Mouse (Mus musculus): ENCODE measurements around the gene Emsy. TPM values are rescaled to one million over a fixed set of nuclear protein-coding genes. Genes with fewer than 3 reads are reported as not detected.

The Emsy gene
- total RNA-seq, 2 experiments from 2014 or later, result 14.2 to 18.5 TPM

DNA sequence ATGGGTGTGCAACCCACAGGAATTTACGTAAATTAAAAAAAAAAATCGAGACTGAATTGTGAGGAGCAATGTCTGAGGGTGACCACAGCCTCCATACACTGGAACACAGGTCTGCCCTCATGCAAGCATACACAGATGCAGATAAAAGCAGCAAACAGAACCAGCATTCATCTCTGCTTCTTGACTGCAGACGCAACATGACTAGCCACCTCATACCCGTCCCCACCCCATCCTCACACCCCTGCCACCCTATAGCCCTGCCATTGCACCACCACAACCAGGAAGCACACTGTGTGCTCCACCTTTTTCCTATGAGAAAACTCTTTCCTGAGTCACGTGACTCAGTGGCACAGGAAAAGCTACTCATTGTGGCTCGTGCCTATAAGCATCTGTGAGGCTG, 76.9 kb downstream of the Emsy start:
- DNase-seq (ENCODE audit: low spot score), result no peak

DNA sequence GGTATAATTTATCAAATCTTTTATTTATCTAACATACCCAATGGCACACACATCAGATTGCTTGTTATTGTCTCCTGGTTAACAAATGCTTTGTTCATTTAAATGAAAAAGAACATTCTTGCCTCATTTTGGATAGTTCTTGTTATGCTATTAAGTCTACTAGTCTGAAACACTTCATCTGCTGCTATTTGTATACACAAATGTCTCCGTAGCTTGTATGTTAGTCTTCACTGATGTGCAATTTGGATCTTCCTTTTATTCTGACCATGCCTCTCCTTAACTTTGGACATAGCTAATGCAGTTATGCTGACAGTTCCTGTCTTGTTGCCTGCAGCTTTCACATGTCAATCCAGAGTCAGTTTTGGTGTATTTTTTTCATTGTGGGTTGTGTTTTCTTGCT, 79.1 kb downstream of the Emsy start:
- DNase-seq (ENCODE audit: low spot score), result no peak

DNA sequence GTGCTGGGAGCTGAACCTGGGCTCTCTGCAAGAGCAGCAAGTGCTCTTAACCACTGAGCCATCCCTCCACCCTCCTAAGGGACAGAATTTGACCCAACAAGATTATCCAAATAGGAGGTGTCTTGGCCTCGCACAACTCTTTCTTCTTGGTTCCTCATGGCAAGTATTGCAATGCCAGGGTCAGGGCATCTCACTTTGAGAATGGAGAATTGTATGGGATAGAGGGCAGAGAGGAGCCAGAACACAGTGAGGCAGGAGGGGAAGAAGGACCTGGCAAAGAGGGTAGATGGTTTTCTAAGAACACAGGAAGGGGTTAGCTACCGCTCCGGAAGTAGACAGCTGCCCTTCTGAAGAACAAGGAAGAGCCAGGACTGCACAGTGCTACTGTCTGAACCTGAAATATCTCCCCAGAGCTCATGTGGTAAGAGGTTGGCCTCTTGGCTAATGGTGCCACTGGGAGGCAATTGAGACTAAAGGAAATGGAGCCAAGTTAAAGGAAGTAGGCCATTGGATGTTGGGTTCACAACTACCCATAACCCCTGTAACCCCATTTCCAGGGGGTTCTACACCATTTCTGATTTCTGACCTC, 80.8 kb downstream of the Emsy start:
- DNase-seq (ENCODE audit: low spot score), result no peak

DNA sequence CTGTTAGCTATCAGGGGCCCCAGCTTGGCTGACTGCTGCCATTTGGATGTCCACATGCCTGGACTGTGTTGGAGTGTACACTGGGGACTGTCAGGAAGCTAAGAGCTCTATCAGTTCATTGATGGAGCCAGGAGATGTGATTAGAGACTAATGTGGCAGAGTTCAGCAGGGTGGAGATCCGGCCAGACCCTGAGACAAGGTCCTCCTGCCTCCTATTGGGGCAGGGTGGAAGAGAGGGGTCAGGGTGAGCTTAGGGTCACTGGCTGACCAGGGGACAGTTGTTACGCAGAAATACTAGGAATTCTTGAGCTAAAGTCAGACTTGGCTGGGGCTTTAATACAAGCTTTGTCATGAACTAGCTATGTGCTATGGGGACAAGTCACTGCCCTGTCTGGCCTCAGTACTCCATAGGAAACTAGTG, 81.8 kb downstream of the Emsy start:
- peak; percentile 19 for DNase-seq (ENCODE audit: low spot score)

DNA sequence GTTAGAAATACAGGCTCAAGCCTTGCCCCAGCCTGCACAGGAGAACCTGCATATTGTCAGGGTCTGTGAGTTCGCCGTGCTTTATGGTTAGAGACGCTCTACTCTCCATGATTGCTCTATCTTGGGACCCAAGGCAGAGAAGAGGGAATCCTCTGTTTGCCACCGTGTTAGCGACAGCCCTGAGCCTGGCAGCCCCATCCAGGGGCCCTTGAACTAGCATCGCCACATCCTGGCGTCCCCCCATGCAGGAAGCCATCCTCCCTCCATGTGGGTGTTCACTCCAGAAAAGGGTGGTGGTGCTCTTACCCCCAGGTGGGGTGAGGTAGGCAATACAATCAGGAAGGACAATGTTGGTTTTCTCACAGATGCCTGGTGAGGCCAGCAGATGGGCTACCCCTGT, 82.3 kb downstream of the Emsy start:
- no peak for DNase-seq (ENCODE audit: low spot score)

DNA sequence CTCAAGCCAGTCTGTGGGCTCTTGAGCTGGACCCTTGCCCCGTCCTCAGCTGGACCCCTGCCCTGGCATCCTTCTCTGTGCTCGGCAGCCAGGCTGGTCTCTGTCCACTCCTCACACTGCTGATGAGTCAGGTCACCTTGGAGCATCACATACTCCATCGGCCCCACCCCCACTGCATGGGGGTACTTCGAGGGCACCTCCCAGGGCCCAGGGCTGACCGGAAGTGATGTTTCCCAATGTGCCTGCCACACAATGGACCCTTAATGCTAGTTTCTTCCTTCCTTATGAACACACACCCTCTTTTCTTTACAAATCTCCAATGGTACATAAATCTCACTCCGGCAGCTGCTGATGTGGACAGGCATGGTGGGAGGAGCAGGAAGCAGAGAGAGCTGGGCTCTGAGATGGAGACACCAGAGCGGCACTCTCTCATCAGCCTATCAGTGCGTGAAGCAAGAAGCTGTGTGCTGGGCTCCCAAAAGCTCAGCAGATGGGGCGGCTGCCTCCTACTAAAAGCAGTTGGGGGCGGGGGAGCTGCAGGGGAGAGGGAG, 83.3 kb downstream of the Emsy start:
- no peak for DNase-seq (ENCODE audit: low spot score)

DNA sequence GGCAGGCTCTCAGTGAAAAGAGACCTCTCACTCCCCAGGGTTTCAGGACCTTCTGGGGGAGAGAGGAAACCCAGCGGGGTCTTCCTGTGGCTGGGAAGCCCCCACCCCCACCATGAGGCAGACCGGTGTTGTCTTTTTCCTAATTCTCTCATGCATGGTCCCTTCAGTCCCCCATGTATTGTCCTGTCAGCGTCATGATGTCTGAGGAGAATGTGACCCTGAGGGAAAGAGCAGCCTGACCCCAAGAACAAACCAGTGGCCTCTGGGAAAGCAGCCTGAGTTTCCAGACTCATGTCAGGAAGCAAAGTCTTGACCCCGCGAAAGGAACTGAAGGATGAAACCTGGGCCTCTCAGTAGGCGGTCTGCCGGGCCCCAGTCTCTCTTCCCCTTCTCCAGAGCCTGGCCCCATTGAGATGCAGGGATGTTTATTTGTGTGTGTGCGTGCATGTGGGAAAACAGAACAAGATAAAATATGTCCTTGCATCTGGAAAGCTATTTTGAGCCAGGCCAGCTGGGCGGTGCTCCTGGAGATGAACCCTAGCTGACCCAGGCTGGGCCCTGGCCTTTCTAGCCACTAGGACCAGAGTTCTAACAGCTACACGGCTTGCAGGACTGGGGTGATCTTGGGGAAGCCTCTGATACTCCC, 84.2 kb downstream of the Emsy start:
- peak; percentile 39 for DNase-seq (ENCODE audit: low spot score)

DNA sequence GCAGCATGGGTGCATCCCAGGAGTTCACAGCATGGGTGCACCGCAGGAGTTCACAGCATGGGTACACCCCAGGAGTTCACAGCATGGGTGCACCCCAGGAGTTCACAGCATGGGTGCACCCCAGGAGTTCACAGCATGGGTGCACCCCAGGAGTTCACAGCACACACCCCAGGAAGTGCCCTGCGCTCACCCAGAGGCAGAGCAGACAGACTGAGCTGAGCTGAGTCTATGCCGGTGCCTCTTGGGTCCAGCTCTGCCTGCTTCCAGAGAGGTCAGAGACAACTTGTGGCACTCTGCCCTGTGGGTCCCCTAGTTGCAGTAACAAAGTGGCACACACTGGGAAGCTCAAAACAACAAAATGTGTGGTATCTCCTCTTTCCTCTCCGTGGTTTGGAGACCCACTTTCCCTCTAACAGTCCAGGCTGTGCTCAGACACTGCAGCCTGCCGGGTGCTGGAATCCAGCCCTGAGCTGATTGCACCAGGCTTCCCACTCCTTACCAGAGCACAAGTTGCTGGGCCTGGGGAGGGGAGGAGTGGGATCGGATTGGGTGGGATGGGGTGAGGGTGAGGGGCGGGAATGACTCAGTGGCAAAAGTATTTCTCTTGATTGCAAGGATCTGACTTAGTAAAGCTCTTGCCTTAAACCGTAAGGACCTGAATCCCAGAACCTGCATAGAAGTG, 85.6 kb downstream of the Emsy start:
- no peak for DNase-seq (ENCODE audit: low spot score)

DNA sequence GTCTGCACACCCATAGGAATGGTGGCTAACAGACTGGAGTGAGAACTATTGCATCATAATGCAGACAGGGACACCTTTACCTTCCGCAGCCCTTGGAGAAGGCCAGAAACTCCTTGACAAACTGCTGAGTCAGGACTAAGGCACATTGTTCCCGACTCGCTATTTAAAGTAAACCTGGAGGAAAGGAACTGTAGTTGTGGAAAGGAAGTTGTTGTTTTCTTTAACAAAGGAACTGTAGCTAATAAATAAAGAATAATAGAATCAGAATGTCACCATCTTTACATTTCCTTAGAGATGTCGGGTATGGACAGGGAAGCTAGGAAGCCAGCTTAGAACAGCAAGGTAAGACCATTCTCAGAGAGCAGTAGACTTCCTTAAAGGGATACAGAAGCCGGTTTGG, 89.5 kb downstream of the Emsy start:
- no peak for DNase-seq (ENCODE audit: low spot score)

DNA sequence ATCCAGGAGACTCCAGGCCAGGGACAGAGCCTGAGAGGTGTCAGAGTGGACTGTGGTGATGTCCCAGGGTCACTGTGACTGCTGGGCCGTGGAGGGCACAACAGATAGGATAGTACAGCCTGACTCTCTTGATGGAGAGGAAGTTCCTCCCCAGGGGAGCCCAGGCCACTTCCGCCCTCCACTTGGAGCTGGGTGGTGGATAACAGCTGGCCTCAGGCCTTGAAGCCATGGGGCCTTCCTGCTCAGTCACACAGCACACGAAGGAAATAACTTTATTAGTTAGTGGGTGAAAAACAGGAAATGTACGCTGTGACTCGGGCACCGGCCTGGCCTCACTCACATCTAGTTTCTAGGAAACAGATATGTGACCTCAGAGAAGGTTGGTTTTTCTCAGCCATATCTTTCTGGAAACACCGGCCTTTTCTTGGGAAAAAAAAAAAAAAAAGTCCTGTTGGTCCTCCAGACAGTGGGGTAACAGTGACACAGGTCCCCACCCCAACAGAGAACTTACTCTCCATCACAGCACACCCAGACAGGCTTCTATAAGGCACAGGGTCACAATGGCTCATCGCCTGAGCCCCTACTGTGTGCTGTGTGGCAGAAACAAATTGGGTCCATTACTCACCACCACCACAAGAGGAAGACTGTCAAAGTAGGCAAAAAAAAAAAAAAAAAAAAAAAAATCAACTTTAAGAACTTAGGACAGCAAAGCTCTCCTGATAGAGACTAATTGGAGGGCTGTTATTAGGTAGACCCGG, 91.8 kb downstream of the Emsy start:
- DNase-seq (ENCODE audit: low spot score), result no peak

DNA sequence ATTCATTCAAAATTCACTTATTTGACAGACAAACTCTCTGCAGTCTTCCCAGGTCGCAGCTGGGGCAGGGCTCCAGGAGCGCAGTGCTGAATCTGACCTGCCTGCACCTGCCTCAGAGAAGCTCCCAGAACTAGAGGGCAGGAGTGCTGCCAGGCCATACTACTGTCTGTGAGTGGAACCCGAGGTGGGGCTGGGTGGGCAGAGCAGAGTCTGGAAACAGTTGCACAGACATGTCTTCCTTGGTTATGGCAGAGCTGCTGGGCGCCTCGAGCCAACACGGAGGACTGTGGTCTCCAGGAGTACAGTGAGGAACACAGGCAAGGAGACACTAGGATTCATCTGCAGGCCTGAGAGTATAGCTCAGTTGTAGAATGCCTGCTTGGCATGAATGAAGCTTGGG, 92.6 kb downstream of the Emsy start:
- DNase-seq (ENCODE audit: low spot score), result no peak

DNA sequence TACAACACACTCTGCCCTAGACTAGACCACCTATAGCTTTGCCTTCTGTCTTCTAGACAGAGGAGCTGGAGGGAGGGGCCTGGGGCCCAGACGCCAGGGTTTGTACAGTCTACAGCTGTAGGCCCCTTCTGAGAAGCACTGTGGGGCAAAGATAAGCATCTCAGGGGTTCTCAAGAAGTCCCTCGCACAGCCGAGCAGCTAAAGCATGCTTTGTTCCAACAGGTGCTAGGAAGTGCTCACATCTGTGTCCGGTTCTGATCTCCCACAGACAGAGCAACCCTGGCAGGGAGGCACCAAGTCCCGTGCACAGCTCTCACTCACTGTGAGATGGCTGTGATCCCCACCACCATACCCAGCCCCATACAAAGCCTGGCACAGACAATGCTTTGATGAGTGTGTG, 93.6 kb downstream of the Emsy start:
- DNase-seq (ENCODE audit: low spot score), result no peak

DNA sequence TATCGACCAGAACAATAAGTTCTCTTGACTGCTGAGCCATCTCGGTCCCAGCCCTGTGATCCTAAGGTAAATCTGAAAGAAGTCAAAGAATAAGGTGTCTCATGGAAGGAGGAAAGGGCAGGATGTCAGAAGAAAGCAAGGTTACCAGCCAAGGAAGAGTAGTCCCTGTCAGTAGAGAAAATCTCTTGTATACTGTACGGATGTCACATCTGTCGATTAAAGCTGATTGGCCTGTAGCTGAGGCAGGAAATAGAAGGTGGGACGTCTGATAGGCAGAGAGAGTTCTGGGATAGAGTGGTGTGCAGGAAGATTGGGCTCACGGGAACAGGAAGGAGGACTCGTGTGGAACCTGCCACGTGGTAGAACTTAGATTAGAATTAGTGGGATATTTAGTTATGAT, 94.4 kb downstream of the Emsy start:
- DNase-seq (ENCODE audit: low spot score), result no peak

DNA sequence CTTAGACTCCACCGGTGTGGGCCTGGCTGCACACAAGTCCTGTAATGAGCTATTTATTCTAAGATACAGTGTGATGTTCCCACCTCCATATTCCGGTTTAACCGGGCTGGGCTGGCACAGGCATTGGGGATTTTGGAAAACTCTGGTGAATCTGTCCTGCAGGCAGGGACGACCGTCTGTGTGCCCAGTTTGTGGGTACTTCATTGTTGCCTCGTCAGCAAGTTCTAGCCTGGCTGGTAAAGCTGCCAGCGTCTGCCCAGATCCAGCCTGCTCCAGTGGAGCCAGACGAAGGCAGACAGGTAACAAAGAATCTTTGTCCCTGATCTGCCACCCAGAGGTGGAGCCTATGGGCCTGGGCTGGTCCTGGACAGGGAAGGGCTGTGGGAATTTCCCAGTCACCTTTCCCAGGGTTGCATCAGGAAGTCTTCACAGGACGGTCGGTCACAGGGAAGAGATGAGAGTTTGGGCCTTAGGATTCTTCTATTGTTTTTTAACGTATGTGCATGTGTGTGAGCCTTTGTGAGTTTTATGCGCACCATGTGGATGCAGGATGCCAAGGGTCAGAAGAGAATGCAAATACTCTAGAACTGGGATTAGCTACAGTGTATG, 94.9 kb downstream of the Emsy start:
- no peak for DNase-seq (ENCODE audit: low spot score)

DNA sequence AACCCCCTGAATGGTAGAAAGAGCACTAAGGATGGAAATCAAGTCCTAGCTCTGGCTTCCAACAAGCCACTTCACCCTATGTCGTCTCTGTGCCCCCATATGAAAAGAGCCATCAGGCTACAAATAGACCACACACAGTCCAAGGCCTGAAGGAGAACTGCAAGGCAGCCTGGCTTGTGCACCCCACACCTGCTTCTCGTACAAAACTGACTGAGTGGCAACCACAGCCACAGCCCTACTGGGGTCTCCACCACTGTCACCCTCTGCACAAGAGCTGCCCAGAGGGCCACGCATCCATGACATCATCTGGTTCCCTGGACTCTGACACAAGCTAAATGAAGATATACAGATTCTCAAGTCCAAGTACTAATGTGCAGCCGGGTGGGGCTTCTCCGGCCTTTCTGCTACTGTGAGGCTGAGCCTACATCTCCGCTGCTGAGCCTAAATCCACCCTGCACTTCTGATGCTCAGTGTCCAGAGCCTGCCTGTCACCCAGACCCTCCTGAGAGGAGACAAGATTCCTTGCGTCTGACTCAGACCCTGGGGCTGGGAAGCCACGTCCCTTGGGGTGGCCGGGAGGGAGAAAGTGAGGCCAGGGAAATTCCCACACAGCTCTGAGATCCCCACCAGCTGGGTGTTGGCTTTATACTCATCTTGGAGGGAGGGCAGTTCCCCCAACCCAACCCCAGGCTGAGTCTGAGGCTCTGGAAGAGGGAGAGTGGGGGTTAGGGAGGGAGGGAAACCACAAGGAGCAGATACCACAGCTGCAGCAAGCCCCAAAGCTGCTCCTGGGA, 98.3 kb downstream of the Emsy start:
- no peak for DNase-seq (ENCODE audit: low spot score)

DNA sequence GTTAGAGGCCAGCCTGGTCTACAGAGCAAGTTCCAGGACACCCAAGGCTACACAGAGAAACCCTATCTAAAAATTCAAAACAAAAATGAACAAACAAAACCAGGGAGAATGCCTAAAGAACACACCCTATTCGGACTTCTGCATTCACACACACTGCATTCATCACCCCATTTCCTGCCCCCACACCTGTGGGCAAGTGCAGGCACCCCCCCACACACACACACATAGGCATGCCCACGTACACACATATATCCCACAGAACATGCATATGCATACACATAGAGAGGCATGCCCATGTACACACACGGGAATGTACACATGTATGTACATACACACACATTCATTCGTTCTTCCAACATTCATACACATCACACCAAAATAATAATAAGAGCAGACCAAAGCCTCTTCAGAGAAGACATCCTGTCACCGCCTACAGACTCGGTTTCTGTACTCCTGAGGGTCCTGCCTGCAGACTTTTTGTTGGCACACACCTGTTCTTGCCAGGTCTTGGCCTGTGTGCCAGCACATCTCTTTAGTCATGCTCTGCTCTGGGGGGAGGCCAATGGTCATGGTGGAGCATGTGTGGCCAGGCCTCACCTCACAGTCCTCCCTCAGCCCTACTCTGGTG, 99.7 kb downstream of the Emsy start:
- DNase-seq (ENCODE audit: low spot score), result no peak

DNA sequence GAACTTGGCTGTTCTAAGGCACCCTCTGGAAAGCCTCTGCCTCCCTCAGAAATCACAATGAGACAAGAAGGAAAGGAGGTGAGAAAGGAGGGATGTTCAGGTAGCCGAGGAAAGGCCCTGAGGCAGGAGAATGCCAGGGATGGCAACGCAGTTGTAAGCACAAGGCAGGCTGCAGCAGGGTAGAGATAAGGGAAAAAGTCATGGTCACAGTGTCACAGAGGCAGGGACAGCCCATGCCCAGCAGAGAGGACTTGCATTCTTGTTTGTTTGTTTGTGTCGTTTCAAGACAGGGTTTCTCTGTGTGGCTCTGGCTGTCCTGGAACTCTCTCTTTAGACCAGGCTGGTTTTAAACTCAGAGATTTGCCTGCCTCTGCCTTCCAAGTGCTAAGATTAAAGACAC, 105.5 kb downstream of the Emsy start:
- DNase-seq (ENCODE audit: low spot score), result no peak

DNA sequence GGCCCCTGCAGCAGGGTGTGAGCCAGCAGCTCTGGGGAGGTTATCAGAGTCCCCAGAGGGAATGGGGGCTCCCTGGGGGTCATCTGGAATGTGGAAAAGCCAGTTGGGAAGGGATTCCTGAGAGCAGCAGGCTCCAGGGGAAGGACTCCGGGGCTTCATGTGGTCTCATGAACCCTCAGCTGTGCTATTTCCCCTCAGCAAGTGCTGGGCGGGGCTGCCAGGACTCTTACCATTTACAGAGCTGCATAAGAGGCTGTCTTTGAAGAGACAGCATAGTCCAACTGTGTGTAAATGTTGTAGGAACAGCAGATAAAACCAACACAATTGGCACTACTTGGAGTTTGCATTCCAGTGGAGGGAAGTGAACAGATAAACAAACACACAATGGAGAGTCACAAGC, 106.0 kb downstream of the Emsy start:
- DNase-seq (ENCODE audit: low spot score), result no peak

DNA sequence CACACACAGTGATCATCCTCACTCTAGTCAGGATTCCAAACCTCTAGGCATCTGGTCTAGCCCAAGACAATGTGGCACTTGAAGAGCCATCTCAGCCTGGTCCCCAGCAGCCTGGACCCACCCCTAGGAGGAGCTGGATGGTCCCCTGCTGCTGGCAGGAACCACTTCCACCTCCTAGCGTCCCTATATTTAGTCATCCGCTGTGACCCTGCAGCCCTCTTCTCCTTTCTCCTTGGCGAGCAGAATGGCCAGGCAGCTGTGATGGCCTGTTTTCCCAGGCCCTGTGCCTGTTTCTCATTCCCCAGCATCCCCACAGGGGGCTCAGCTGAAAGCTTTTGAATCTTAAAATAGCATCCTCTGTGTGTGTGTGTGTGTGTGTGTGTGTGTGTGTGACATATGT, 107.7 kb downstream of the Emsy start:
- DNase-seq (ENCODE audit: low spot score), result no peak

DNA sequence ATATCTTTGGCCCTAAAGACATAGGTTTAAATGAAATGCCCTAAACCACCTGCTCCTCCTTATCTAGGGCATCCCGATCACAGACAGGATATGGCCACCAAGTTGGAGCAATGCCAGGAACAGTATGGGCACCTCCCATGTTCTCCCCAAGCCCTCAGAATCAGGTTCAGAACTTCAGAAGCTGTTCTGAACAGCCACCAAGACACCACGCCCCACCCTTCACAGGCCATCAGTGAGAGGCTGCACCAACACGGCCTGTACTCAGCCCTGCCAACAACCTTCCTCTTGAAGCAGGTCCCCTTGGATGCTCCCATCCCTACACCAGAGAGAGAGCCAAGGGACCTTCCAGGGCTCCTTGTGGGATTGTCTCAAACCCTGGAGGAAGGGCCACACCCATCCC, 112.0 kb downstream of the Emsy start:
- DNase-seq (ENCODE audit: low spot score), result no peak
